Mouse (Mus musculus) gastrocnemius, adult 18-20 months (tissue): ENCODE results near the gene Gm10681. TPM values are rescaled to one million over a fixed set of nuclear protein-coding genes. Genes with fewer than 3 reads are reported as not detected.
"Not testable (repeated sequence)": the region's sequence is repeated elsewhere in the genome, so short reads cannot be mapped to it uniquely, and the experiment has no call there.

Source experiments
- DNase-seq: peaks from one replicate; pipeline ENCODE4 v3.0.0; 2021; ENCODE audit warnings: low spot score
- long read RNA-seq, 2 experiments: library from polyadenylated mRNA; stranded (forward); transcript quantifications; one replicate each; pipeline ENCODE4 v2.0.0; 2021
- total RNA-seq, 2 experiments: library from RNA; stranded (reverse); gene quantifications; 2 replicates each; pipeline ENCODE4 v1.2.3; 2021

The Gm10681 gene
- total RNA-seq, result under 1 TPM in 1 of 2 experiments, not detected in 1; 0.14 TPM
- long read RNA-seq, experiment 1, result 0 reads
- long read RNA-seq, experiment 2, result 0 reads

DNA sequence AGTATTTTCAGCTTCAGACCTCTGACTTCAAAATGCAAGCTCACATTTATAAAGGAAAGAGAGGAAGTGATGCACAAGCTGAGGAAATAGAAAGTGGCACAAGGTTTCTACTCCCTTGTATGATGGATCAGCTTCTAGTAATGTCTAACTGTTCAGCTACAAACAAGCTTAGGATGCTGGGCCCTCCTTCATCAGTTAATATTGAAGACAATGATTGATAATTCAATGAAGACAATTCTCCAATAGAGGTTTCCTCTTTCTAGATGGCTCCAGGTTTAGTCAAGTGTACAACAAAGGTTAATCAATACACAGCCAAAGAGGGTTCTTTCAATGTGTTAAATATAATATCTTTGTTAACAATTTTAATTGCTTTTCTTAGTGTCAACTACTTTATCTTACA lies at the start of gene Gm10681:
Gm10681 (minus strand) TSS at position 101 of the 400 bp plus-strand sequence.
- DNase-seq, result no peak

DNA sequence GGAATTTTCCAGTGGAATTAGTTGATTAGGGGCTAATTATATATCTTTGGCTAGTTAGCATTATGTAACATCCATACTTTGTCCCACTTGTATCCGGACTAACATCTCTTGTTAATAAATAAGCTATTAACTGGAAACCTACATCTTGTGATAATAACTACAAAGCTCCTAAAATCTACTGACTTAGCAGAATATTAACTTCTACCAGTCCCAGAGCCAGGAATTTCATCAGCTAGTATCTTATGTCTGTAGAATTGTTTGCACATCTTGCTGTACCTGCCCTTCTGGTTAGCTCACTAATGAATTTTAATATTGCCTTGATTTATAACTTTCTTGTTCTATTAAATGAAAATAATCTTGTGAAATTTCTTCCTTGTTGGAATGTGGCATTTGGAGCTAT lies 46.5 kb upstream of the Gm10681 start:
- DNase-seq, result no peak

DNA sequence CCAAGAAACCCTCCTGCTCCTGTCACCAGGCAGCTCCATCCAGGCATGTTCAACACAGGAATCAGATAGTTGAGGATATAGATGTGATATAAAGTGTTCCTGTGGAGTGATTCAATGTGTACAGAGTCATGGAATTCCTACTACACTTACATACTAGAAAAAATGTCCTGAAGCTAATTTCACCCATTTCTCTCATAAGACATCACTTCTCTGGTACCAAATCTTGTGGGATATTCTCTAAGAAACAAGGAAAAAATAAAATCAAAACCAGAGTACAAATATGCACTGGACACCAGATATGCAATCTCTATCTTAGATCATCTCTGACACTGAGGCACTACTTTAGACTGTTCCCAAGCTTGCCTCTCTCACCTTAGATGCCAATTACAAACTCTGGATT lies 41.5 kb upstream of the Gm10681 start, which contains the start of gene Hsd3b5:
Hsd3b5 (minus strand) TSS at position 101 of the 400 bp plus-strand sequence.
- DNase-seq, result no peak

DNA sequence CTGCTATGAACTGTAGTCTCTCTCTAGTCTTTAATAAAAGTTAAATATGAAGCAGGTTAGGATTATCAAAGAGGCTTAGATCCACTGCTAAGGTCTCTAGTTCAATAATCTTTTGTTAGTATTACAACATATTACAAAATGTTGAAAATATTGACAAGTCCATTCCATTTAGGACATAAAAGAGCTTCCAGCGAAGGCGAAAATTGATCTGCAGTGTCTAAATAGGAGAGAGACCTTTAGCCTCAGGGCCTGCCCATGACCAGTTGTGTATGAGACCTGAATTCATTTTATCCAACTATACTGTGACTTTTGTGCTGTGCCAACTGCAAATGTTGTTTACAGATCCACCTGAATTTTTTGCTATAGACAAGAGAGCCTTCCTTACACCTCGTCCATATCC lies 41.0 kb upstream of the Gm10681 start:
- DNase-seq, result no peak

DNA sequence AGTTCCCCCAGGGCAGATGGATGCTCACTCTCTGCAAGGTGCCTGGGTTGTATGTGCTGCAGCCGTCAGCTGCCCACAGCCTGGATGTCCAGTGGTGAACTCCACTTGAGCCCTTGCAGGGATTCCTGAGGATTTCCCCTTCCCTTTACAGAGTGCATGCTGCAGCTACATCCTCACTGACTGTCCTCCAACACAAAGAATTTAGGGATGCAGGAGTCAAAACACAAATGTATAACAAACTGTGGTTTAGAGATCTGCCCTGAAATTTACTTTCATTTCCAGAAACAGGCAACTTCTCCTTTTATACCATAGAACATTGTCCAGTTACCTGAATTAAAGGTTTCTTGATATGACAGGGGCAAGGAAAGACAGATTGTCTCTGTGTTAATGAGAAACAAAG lies 28.2 kb upstream of the Gm10681 start:
- DNase-seq, result not testable (repeated sequence)

DNA sequence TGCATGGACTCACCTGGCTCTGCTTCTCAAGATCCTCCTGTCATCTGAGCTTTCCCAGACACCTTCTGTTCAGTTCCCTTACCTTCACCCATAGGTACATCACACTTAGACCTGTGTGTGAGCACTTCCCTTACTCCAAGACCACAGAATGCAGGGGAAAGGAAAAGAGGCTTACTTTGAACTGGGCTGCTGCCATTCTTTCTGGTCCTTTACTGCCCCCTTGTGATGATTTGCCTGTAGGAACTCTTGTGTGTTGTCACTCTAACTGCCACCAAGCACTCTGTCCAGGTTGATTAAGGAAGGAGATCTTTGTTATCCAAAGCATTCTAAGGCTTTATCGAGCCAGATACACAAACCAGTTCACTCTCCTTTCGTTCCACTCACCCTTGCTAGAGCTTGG lies 27.6 kb upstream of the Gm10681 start:
- DNase-seq, result not testable (repeated sequence)

DNA sequence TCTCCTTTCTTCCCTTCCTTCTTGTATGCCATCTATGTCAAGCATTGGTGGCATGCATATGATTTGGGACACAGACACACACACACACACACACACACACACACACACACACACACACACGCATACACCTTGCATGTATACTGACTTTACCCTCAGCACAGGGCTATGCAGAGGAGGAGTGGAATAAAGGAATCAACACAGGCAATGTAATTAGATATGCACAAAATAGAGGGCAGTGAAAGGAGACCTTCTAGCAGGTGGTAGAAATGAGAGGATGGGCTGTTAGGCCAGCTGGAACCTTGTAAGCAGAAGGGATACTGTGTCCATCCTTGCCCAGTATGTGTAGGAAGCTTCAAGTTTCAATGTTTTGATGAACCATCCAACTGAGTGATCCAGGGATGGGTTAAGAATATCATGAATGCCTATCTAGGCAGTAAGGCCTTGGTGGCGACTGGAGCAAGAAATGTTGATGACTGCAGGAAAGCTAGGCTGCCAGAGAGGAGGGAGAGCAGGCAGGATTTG lies 25.9 kb upstream of the Gm10681 start:
- DNase-seq, result peak; percentile 1

DNA sequence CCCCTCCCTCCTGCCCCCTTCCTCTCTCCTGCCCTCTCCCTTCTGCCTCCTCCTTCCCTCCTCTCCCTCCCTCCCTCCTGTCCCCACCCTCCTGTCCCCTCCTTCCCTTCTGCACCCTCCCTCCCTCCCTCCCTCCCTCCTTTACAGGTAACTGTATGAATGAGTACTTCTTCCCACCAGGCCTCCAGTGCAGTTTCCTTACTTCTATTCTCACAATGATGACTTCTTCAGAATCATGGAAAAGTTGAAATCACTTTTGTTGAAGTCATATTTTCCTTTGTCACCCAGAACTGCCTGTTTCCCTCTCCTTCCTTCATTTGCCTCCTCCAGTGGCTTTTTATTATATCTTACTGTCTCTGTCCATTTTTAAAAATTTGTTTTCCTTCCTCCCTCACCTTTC lies 25.4 kb upstream of the Gm10681 start:
- no peak for DNase-seq

DNA sequence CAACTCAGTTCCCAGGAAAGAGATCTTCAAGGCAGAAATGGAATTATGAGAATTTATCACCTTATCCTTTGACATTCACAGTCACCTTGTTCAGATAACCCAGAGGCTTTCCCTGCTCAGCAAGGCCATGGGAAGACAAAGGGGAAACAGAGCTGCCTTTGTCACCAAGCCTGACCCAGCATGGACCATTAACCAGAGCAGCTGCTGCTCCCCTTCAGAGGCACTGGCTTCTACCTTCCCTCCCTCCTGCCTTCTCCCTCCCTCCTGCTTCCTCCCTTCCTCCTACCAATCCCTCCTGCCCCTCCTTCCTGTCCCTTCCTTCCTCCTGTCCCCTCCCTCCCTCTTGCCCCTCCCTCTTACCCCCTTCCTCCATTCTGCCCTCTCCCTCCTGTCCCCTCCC lies 24.9 kb upstream of the Gm10681 start:
- DNase-seq, result not testable (repeated sequence)

DNA sequence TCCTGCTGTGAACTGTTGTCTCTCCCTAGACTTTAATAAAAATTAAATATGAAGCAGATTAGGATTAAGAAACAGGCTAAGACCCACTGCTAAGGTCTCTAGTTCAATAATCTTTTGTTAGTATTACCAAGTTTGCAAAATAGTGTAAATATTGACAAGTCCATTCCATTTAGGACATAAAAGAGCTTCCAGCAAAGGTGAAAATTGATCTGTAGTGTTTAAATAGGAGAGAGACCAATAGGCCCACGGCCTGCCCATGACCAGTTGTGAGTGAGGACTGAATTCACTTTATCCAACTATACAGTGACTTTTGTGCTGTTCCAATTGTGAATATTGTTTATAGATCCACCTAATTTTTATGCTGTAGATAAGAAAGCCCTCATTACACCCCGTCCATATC lies 886 bp downstream of the Gm10681 start:
- no peak for DNase-seq

DNA sequence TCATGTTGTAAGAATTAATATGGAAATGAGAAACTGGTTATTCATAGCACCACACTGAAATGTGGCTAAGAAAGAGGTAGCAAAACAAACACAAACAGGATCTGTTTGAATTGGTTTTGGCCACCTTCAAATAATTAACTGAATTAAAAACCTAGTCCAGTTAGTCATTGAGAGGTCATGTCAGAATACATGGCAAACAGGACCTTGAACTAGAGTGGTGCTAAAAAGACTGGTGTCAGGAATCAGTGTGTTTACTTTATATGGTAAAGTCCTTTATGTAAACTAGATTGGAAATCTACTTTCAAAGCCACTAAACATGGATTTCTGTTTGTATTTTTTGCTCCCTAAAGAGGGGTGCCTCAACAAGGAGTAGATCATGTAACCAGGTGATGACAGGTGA lies 6.0 kb downstream of the Gm10681 start:
- DNase-seq, result not testable (repeated sequence)

DNA sequence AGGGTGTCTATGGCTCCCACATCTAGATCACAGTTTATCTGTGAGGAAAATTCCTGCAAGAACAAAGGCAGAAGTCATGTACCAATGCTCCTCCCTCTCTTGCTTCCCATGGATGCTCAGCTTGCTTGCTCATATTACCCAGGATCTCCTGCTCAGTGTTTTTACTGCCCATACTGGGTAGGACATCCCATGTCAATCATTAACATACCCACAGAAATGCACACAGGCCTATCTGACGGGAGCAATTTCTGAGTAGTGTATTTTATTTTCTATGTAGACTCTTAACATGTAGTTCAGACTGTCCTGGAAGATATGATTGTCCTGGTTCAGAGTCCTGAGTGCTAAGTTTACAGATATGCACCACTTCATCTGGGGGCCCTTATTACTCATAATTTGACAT lies 6.4 kb downstream of the Gm10681 start:
- not testable (repeated sequence) for DNase-seq

DNA sequence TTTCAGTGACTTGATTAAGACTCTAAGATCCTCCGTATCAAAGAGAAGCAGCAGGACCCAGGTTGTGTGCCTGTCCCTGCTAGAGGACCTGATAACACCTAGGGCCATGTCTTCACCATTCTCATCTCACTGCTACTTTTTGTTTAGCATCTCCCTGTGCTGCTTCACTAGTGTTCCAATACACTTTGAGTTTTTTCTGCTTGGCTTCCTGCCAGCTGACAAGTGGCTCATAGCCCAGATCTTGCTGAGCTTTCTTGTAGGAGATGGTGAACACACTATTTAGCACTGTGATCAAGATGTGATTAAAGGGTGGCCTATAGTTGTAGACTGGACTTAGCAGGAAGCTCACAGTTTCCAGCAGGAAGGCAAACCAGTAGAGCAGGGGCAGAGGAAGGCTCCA lies 7.6 kb downstream of the Gm10681 start:
- peak; percentile 4 for DNase-seq

DNA sequence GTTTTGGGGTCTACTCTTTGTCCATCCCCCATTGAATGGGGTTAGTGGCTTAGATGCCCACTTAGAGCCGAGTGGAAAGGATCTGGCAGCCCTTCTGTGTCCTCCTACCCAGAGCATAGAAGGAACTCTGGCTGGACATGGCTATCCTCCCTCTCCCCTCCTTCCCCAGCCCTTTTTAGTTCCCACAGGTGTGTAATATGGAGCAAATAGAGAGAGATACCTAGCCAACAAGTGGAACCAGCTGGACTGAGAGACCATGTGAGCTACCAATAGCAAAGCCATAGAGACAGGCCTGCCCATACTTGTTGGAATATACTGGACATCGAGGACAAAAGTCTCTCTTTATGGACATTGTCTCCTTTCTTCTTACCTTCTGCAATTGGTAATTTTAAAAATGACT lies 20.9 kb downstream of the Gm10681 start:
- not testable (repeated sequence) for DNase-seq

DNA sequence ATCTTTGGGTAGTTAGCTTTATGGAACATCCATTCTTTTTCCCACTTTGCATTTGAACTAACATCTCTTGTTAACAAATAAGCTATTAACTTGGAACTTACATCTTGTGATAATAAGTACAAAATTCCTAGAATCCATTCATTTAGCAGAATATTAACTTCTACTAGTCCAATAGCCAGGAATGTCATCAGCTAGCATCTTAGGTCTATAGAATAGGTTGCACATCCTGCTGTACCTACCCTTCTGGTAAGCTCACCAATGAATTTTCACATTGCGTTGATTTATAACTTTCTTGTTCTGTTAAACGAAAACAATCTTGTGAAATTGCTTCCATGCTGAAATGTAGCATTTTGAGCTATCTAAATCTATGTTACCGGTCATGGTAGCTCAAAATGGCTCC lies 23.7 kb downstream of the Gm10681 start:
- DNase-seq, result not testable (repeated sequence)

DNA sequence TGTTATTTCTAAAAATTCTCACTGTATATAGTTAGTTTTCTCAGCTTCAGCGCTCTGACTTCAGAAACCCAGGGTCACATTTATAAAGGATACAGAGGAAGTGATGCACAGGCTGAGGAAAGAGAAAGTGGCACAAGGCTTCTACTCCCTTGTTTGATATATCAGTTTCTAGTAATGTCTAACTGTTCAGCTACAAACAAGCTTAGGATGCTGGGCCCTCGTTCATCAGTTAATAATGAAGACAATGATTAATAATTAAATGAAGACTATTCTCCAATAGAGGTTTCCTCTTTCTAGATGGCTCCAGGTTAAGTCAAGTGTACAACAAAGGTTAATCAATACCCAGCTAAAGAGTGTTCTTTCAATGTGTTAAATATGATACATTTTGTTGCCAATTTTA lies 24.8 kb downstream of the Gm10681 start:
- not testable (repeated sequence) for DNase-seq

DNA sequence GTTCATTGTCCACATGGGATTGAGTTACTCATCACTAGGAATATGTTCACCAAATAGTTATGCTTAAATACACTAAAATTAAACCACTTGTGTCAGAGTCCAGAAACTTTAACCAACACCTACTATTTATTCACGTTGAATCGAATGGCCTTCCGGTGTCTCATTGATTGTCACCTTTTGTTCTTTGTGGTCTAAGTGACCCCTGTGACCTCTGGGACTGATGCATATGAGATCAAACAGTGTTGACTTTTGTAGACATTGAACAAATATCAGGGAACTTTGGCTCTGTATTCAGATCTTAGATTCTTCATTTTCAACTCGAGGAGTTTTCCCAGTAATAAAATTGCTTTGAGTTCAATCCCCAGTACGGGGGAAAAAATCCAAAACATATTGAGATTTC lies 27.9 kb downstream of the Gm10681 start:
- DNase-seq, result not testable (repeated sequence)

DNA sequence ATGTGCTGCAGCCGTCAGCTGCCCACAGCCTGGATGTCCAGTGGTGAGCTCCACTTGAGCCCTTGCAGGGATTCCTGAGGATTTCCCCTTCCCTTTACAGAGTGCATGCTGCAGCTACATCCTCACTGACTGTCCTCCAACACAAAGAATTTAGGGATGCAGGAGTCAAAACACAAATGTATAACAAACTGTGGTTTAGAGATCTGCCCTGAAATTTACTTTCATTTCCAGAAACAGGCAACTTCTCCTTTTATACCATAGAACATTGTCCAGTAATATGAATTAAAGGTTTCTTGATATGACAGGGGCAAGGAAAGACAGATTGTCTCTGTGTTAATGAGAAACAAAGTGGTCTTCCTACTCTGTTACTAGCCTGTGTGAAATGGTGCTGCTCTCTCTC lies 37.8 kb downstream of the Gm10681 start:
- DNase-seq, result not testable (repeated sequence)

DNA sequence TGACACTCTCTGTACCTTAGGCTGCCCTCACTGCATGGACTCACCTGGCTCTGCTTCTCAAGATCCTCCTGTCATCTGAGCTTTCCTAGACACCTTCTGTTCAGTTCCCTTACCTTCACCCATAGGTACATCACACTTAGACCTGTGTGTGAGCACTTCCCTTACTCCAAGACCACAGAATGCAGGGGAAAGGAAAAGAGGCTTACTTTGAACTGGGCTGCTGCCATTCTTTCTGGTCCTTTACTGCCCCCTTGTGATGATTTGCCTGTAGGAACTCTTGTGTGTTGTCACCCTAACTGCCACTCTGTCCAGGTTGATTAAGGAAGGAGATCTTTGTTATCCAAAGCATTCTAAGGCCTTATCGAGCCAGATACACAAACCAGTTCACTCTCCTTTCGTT lies 38.4 kb downstream of the Gm10681 start:
- DNase-seq, result not testable (repeated sequence)

DNA sequence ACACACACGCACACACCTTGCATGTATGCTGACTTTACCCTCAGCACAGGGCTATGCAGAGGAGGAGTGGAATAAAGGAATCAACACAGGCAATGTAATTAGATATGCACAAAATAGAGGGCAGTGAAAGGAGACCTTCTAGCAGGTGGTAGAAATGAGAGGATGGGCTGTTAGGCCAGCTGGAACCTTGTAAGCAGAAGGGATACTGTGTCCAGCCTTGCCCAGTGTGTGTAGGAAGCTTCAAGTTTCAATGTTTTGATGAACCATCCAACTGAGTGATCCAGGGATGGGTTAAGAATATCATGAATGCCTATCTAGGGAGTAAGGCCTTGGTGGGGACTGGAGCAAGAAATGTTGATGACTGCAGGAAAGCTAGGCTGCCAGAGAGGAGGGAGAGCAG lies 40.1 kb downstream of the Gm10681 start:
- not testable (repeated sequence) for DNase-seq

DNA sequence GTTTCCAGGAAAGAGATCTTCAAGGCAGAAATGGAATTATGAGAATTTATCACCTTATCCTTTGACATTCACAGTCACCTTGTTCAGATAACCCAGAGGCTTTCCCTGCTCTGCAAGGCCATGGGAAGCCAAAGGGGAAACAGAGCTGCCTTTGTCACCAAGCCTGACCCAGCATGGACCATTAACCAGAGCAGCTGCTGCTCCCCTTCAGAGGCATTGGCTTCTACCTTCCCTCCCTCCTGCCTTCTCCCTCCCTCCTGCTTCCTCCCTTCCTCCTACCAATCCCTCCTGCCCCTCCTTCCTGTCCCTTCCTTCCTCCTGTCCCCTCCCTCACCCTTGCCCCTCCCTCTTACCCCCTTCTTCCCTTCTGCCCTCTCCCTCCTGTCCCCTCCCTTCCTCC lies 41.0 kb downstream of the Gm10681 start:
- not testable (repeated sequence) for DNase-seq

DNA sequence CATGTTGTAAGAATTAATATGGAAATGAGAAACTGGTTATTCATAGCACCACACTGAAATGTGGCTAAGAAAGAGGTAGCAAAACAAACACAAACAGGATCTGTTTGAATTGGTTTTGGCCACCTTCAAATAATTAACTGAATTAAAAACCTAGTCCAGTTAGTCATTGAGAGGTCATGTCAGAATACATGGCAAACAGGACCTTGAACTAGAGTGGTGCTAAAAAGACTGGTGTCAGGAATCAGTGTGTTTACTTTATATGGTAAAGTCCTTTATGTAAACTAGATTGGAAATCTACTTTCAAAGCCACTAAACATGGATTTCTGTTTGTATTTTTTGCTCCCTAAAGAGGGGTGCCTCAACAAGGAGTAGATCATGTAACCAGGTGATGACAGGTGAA lies 63.6 kb downstream of the Gm10681 start:
- DNase-seq, result not testable (repeated sequence)

DNA sequence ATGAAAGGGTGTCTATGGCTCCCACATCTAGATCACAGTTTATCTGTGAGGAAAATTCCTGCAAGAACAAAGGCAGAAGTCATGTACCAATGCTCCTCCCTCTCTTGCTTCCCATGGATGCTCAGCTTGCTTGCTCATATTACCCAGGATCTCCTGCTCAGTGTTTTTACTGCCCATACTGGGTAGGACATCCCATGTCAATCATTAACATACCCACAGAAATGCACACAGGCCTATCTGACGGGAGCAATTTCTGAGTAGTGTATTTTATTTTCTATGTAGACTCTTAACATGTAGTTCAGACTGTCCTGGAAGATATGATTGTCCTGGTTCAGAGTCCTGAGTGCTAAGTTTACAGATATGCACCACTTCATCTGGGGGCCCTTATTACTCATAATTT lies 64.1 kb downstream of the Gm10681 start:
- DNase-seq, result not testable (repeated sequence)

DNA sequence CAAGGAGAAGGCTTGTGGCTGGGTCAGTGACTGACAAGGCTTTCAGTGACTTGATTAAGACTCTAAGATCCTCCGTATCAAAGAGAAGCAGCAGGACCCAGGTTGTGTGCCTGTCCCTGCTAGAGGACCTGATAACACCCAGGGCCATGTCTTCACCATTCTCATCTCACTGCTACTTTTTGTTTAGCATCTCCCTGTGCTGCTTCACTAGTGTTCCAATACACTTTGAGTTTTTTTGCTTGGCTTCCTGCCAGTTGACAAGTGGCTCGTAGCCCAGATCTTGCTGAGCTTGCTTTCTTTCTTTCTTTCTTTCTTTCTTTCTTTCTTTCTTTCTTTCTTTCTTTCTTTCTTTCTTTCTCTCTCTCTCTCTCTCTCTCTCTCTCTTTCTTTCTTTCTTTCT lies 65.8 kb downstream of the Gm10681 start:
- DNase-seq, result not testable (repeated sequence)
